Mouse (Mus musculus): ENCODE data around the gene Ddx39.

Ddx39 gene

GRCm38 (mm10) chr8:83699566-83699965 is 15.4 kb upstream of the Ddx39 start:
- no peak for DNase-seq

DNA sequence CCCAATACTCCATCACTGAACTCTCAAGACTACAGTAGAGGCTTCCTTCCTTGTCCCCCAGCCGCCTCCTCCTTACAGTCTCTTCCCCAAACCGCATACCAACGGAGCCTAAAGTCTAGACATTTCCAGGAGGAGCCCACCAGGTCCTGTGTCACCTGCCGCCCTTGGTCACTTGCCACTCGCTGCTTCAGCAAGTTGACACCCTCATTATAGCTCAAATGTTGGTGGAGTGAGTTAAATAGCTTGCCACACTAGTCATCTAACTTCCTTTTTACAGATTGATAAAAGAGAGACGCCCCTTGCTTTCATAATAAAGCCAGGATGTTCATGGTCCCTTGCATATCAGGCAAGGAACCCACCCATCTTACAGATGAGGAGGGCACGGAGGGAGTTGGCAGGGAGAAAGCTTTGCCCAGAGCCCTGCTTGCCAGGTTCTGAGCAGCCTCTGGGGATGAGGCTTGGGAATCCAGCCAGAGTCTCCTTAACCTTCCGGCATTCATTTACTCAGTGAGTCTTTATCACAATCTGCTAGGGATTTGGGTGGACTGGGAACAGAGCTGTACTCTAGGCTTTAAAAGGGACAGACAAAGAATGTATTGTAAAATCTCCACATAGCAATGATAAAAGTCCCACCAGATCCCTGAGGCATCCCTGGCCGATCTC is 14.4 kb upstream of the Ddx39 start:
- DNase-seq, result no peak

GRCm38 (mm10) chr8:83703426-83703825 is 11.6 kb upstream of the Ddx39 start:
- DNase-seq, result no peak

- DNase-seq, result no peak
These were observed 8.6 kb upstream of the Ddx39 start for GRCm38 (mm10) chr8:83706411-83706810.

- DNase-seq, result no peak
These were observed 7.4 kb upstream of the Ddx39 start for GRCm38 (mm10) chr8:83707554-83707953.

GRCm38 (mm10) chr8:83714676-83715030 is 324 bp upstream of the Ddx39 start:
- no peak for DNase-seq

DNA sequence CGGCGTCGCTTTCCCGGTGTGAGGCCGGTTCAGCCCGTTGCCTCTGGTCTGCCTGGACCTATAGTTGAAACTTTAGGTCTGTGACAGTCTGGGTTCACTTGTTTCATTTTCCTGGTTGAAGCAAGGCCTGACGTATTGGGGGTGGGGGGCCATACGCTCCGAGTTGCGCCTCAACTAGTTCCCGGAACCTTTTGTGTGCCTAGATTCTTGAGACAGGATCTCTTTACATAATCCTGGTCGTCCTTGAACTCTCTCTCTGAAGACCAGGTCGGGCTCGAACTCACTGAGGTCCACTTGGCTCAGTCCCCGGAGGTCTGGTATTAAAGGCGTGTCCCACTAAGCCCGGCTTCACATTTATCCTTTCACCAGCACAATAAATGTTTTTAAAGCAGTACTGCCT is 794 bp downstream of the Ddx39 start:
- DNase-seq, result no peak

- no peak for DNase-seq
These were observed 1.6 kb downstream of the Ddx39 start for GRCm38 (mm10) chr8:83716563-83716962.

GRCm38 (mm10) chr8:83719048-83719447 is 4.1 kb downstream of the Ddx39 start:
- no peak for DNase-seq

GRCm38 (mm10) chr8:83719693-83720092 is 4.7 kb downstream of the Ddx39 start:
- DNase-seq, result no peak

GRCm38 (mm10) chr8:83721405-83722025 is 6.5 kb downstream of the Ddx39 start:
- peak; percentile 85 to 89 for DNase-seq

DNA sequence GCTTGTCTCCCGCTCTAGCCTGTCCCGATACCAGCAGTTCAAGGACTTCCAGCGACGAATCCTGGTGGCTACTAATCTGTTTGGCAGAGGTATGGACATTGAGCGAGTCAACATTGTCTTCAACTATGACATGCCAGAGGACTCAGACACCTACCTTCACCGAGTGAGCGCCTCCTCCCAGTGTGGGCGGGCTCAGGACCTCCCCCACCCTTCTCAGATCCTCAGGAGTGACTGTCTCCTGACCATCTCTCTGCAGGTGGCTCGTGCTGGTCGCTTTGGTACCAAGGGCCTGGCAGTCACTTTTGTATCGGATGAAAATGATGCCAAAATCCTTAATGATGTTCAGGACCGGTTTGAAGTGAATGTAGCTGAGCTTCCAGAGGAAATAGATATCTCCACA is 7.7 kb downstream of the Ddx39 start:
- DNase-seq, result no peak

DNA sequence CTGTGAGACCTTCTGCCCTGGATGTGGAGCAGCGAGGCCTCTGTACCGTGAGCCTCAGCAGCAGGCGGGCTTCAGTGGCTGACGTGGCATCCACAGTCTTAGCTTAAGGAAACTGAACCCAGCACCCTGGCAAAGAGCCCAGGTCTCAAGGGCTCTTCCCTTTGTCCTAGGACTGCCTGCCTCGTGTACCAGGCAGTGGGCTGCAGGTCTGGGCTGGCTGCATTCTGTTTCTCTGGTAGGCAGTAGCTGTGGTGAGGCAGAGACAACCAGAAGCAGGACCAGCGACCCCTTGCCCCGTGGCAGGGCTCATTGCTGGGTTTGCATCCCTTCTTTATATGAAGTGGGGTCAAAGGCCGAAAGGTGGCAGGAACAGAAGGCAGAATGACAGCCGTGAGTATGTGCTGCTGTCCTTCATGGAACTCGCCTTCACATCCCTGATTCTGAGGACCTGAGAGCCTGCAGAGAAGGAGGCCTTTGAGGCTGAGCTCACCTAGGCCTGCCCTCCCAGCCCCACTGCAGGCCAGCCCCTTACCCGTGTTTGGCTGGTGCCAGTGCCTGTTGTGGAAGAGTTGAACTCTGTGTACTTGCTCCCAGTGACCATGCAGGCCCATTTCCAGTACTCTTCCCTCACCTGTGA is 8.6 kb downstream of the Ddx39 start:
- no peak for DNase-seq

GRCm38 (mm10) chr8:83724697-83725482 is 9.9 kb downstream of the Ddx39 start:
- peak; percentile 83 to 89 for DNase-seq

DNA sequence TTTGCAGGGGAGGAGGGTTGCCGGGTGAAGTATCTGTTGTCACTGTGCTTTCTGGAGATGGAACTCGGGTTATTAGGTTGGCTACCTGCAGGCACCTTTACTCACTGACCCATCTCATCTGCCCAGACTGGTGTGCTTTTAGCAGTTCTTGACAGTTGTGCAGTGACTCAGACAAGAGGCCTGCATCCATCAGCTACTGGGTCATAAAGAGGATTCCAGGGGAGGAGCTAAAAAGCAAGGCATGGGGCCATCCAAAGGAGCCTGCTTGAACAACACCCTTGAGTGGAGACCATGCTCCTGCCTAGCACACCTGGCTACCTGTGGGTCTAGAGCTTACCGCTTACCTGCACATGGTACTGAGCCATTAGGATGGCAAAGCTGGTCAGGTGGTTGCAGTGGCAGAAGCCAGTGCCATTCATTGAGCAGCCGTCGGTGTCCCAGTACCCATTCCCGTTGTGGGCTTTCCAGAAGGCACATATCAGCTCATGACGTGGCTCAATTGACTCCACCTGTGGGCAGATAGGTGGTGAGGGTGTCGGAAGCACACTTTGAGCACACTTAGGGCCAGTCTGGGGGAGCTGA is 10.6 kb downstream of the Ddx39 start:
- no peak for DNase-seq

- no peak for DNase-seq
These were observed 14.2 kb downstream of the Ddx39 start for GRCm38 (mm10) chr8:83729009-83729807.

DNA sequence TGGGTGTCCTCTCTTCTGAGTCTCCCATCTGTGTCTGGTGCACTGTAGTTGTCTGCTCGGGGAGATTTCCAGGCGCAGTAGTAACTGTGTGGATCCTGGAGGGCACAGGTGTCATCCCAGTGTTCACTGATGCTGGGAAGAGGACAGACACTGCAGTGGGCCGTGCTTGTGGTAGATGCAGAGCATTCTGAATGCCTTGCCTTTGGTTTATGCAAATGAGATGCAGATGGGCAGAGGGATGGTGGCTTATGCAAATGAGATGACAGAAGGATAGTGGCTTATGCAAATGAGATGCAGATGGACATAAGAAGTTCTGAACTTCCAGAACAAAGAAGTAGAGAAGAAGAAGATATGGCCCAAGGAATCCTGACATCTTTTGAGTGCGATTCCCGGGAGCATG is 16.9 kb downstream of the Ddx39 start:
- no peak for DNase-seq

- no peak for DNase-seq
These were observed 17.9 kb downstream of the Ddx39 start for GRCm38 (mm10) chr8:83732919-83733318.

GRCm38 (mm10) chr8:83736681-83737080 is 21.7 kb downstream of the Ddx39 start:
- DNase-seq, result peak; percentile 53 to 57

- no peak for DNase-seq
These were observed 22.4 kb downstream of the Ddx39 start for GRCm38 (mm10) chr8:83737346-83737745.

DNA sequence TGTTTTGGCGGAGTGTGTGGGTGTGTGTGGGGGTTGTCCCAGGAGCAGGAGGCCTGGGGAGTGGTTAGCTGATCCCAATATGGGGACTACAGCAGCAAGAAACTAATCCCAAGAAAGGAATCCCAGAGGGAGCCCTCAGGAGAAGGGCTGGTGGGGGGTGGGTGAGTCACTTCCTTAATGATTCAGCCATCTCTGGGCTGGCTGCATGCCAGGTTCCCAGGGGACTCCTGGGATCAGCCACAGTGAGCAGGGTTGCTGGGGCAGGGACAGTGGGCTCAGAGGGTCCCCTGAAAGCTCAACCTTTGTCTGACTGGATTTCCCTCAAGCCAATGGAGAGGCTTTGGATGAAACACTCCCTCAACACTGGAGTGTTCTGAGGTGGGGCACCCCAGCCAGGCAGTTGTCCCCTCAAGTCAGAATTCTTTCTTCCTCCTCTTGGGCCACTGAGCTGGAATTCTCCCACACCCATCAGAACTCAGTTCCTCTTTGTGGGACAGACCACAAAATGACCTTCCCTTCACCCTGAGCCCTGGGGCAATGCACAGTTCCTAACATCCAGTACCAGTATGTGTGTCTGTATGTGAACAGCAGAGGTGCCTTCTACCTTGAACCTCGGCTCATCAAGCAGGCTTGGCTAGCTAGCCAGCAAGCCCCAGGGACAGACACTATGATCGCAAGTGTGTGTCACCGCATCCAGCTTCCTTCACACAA is 23.0 kb downstream of the Ddx39 start:
- peak; percentile 73 to 78 for DNase-seq
